Mouse (Mus musculus) CD4-positive, CD25-positive, alpha-beta regulatory T cell, adult 4 months (primary cell): ENCODE measurements around the gene Lias. TPM values are rescaled to one million over a fixed set of nuclear protein-coding genes. Genes with fewer than 3 reads are reported as not detected.

Experiments used
- ATAC-seq: one replicate; pipeline ENCODE4 v1.8.0; 2017
- polyA plus RNA-seq, 2 experiments: library from polyadenylated mRNA; unstranded; fragments of 100-300 nt; shearing (Covaris generic); gene quantifications; one replicate each; pipeline ENCODE4 v1.2.1; 2017

Lias gene
- polyA plus RNA-seq, 2 experiments from 2014 or later: 31.6 to 44.7 TPM

GRCm38 (mm10) chr5:65428321-65428720, 37.0 kb downstream of the Lias start:
- no peak for ATAC-seq

- no peak for ATAC-seq
Observed at GRCm38 (mm10) chr5:65429441-65429840, 38.1 kb downstream of the Lias start.

GRCm38 (mm10) chr5:65434471-65435362, 43.4 kb downstream of the Lias start:
- no peak for ATAC-seq

- peak; percentile 10 for ATAC-seq
Observed at GRCm38 (mm10) chr5:65435363-65435805, 44.1 kb downstream of the Lias start.

- peak; percentile 97 for ATAC-seq
Observed at GRCm38 (mm10) chr5:65435806-65436561, 44.7 kb downstream of the Lias start, which contains the start of gene Ugdh. Gene Ugdh, minus strand, starts transcription at chr5:65435949.

- ATAC-seq: no peak
Observed at GRCm38 (mm10) chr5:65438041-65438440, 46.7 kb downstream of the Lias start.

GRCm38 (mm10) chr5:65444981-65445380, 53.7 kb downstream of the Lias start:
- ATAC-seq: no peak

- no peak for ATAC-seq
Observed at GRCm38 (mm10) chr5:65446756-65447155, 55.5 kb downstream of the Lias start.

GRCm38 (mm10) chr5:65447826-65448225, 56.5 kb downstream of the Lias start:
- ATAC-seq: no peak

GRCm38 (mm10) chr5:65448941-65449340, 57.6 kb downstream of the Lias start:
- no peak for ATAC-seq

- no peak for ATAC-seq
Observed at GRCm38 (mm10) chr5:65454771-65455170, 63.5 kb downstream of the Lias start.

GRCm38 (mm10) chr5:65457086-65457827, 66.0 kb downstream of the Lias start:
- ATAC-seq: no peak

GRCm38 (mm10) chr5:65457846-65458245, 66.5 kb downstream of the Lias start:
- ATAC-seq: no peak

- ATAC-seq: no peak
Observed at GRCm38 (mm10) chr5:65459454-65459853, 68.2 kb downstream of the Lias start.

Other genes starting within 250 kb of the Lias start
- gene Wdr19, start 191.8 kb upstream of the Lias start, polyA plus RNA-seq: 1 to 10 TPM; 2.7 to 4.9 TPM
- 10 to 100 TPM; 76.5 to 78.8 TPM for gene Rfc1, start 55.8 kb upstream of the Lias start, polyA plus RNA-seq
- gene Klb, start 43.2 kb upstream of the Lias start, polyA plus RNA-seq: not detected
- gene Rpl9, start 53 bp upstream of the Lias start, polyA plus RNA-seq: 1,000 to 10,000 TPM; 2,375 to 2,759 TPM
- gene Ugdh, start 44.5 kb downstream of the Lias start, polyA plus RNA-seq: 10 to 100 TPM; 11.3 to 12.2 TPM
- not detected for gene Gm43552, start 101.3 kb downstream of the Lias start, polyA plus RNA-seq
- gene Smim14, start 145.7 kb downstream of the Lias start, polyA plus RNA-seq: 100 to 1,000 TPM; 155 to 157 TPM
- 100 to 1,000 TPM in 1 of 2 experiments, 10 to 100 TPM in 1; 97.1 to 108 TPM for gene Ube2k, start 145.7 kb downstream of the Lias start, polyA plus RNA-seq